Mouse (Mus musculus): ENCODE data around the gene Tk1. TPM values are rescaled to one million over a fixed set of nuclear protein-coding genes. Genes with fewer than 3 reads are reported as not detected.
"Not testable (repeated sequence)": the region's sequence is repeated elsewhere in the genome, so short reads cannot be mapped to it uniquely, and the experiment has no call there.

Gene Tk1
- polyA plus RNA-seq, 1 experiment from 2014 or later = 108 TPM

- no peaks in the 10 kb centered on the region for H3K36me3 ChIP-seq (ENCODE audit: control insufficient read depth, insufficient read depth, low read length)
- DNase-seq (ENCODE audit: low spot score) = no peak
- 78% methylated on average over 2 of the region's 2 CpGs for WGBS
Measured at GRCm38 (mm10) chr11:117843434-117843833, 17.5 kb upstream of the Tk1 start.

GRCm38 (mm10) chr11:117840910-117841309, 15.0 kb upstream of the Tk1 start:
- Histone ChIP-seq H3K9ac (ENCODE audit: low read depth, low read length) (no peak overlapping the region), H3K9me3 (ENCODE audit: control insufficient read depth, low read length) (no peaks in the 10 kb centered on the region), H3K36me3 (ENCODE audit: control insufficient read depth, insufficient read depth, low read length) (no peaks in the 10 kb centered on the region), H3K4me3 (ENCODE audit: low read depth, low read length) (no peak overlapping the region), H3K27ac (replicated peaks; ENCODE audit: low read depth, low read length) (no peak overlapping the region), H3K4me2 (ENCODE audit: low read depth, low read length) (no peak overlapping the region), H3K4me1 (ENCODE audit: control insufficient read depth, insufficient read depth, low read length) (no peaks in the 10 kb centered on the region), H3K27me3 (replicated peaks; ENCODE audit: control insufficient read depth, insufficient read depth, low read length) (no peaks in the 10 kb centered on the region)
- 63% methylated on average over 1 of the region's 1 CpGs for WGBS
- DNase-seq (ENCODE audit: low spot score) (no peak), ATAC-seq (ENCODE audit: low read depth) (no peak)

More at GRCm38 (mm10) chr11:117843434-117843833, 17.5 kb upstream of the Tk1 start:
- Histone ChIP-seq H3K4me3 (ENCODE audit: low read depth, low read length) (no peak overlapping the region), H3K9me3 (ENCODE audit: control insufficient read depth, low read length) (no peaks in the 10 kb centered on the region), H3K4me2 (ENCODE audit: low read depth, low read length) (no peak overlapping the region), H3K27me3 (replicated peaks; ENCODE audit: control insufficient read depth, insufficient read depth, low read length) (no peaks in the 10 kb centered on the region), H3K27ac (replicated peaks; ENCODE audit: low read depth, low read length) (no peak overlapping the region), H3K9ac (ENCODE audit: low read depth, low read length) (no peak overlapping the region), H3K4me1 (ENCODE audit: control insufficient read depth, insufficient read depth, low read length) (peaks cover 8% of the 10 kb centered on the region)
- no peak for ATAC-seq (ENCODE audit: low read depth)

GRCm38 (mm10) chr11:117839021-117839420, 13.1 kb upstream of the Tk1 start:
- H3K9ac ChIP-seq (ENCODE audit: low read depth, low read length) = no peak overlapping the region

GRCm38 (mm10) chr11:117838572-117838971, 12.7 kb upstream of the Tk1 start:
- no peaks in the 10 kb centered on the region for H3K36me3 ChIP-seq (ENCODE audit: control insufficient read depth, insufficient read depth, low read length)
- WGBS = 33% methylated on average over 2 of the region's 2 CpGs
- H3K9me3 ChIP-seq (ENCODE audit: control insufficient read depth, low read length) = no peaks in the 10 kb centered on the region
- H3K9ac ChIP-seq (ENCODE audit: low read depth, low read length) = no peak overlapping the region
- no peaks in the 10 kb centered on the region for H3K27me3 ChIP-seq (replicated peaks; ENCODE audit: control insufficient read depth, insufficient read depth, low read length)
- peak; percentile 58; the same call in 1 of the 2 replicates for ATAC-seq (ENCODE audit: low read depth)
- peak; percentile 46 for DNase-seq (ENCODE audit: low spot score)
- H3K27ac ChIP-seq (replicated peaks; ENCODE audit: low read depth, low read length) = peak overlapping the region; percentile 13; the same call in 1 of the 2 replicates
- no peaks in the 10 kb centered on the region for H3K4me1 ChIP-seq (ENCODE audit: control insufficient read depth, insufficient read depth, low read length)
- H3K4me2 ChIP-seq (ENCODE audit: low read depth, low read length) = no peak overlapping the region
- H3K4me3 ChIP-seq (ENCODE audit: low read depth, low read length) = no peak overlapping the region

More at GRCm38 (mm10) chr11:117839021-117839420, 13.1 kb upstream of the Tk1 start:
- WGBS = 84% methylated on average over 1 of the region's 1 CpGs
- H3K4me2 ChIP-seq (ENCODE audit: low read depth, low read length) = no peak overlapping the region
- no peak overlapping the region for H3K4me3 ChIP-seq (ENCODE audit: low read depth, low read length)
- ATAC-seq (ENCODE audit: low read depth) = no peak
- H3K4me1 ChIP-seq (ENCODE audit: control insufficient read depth, insufficient read depth, low read length) = no peaks in the 10 kb centered on the region
- H3K27ac ChIP-seq (replicated peaks; ENCODE audit: low read depth, low read length) = 0 out of 2 replicates have a peak overlapping the region, but pooled peaks have one; percentile 13
- H3K36me3 ChIP-seq (ENCODE audit: control insufficient read depth, insufficient read depth, low read length) = no peaks in the 10 kb centered on the region
- no peaks in the 10 kb centered on the region for H3K9me3 ChIP-seq (ENCODE audit: control insufficient read depth, low read length)
- DNase-seq (ENCODE audit: low spot score) = no peak
- no peaks in the 10 kb centered on the region for H3K27me3 ChIP-seq (replicated peaks; ENCODE audit: control insufficient read depth, insufficient read depth, low read length)

GRCm38 (mm10) chr11:117836306-117836705, 10.4 kb upstream of the Tk1 start:
- Histone ChIP-seq H3K9ac (ENCODE audit: low read depth, low read length) (no peak overlapping the region), H3K36me3 (ENCODE audit: control insufficient read depth, insufficient read depth, low read length) (no peaks in the 10 kb centered on the region), H3K4me2 (ENCODE audit: low read depth, low read length) (peak overlapping the region; percentile 20; the same call in 1 of the 2 replicates), H3K27ac (replicated peaks; ENCODE audit: low read depth, low read length) (no peak overlapping the region), H3K4me3 (ENCODE audit: low read depth, low read length) (no peak overlapping the region), H3K27me3 (replicated peaks; ENCODE audit: control insufficient read depth, insufficient read depth, low read length) (no peaks in the 10 kb centered on the region), H3K4me1 (ENCODE audit: control insufficient read depth, insufficient read depth, low read length) (no peaks in the 10 kb centered on the region), H3K9me3 (ENCODE audit: control insufficient read depth, low read length) (no peaks in the 10 kb centered on the region)
- no peak for ATAC-seq (ENCODE audit: low read depth)
- WGBS = 33% methylated on average over 13 of the region's 13 CpGs
- DNase-seq (ENCODE audit: low spot score) = peak; percentile 68

- H3K36me3 ChIP-seq (ENCODE audit: control insufficient read depth, insufficient read depth, low read length) = no peaks in the 10 kb centered on the region
- no peak overlapping the region for H3K4me2 ChIP-seq (ENCODE audit: low read depth, low read length)
- DNase-seq (ENCODE audit: low spot score) (no peak), ATAC-seq (ENCODE audit: low read depth) (no peak)
- no peak overlapping the region for H3K27ac ChIP-seq (replicated peaks; ENCODE audit: low read depth, low read length)
- no peaks in the 10 kb centered on the region for H3K9me3 ChIP-seq (ENCODE audit: control insufficient read depth, low read length)
- no peak overlapping the region for H3K4me3 ChIP-seq (ENCODE audit: low read depth, low read length)
- H3K9ac ChIP-seq (ENCODE audit: low read depth, low read length) = no peak overlapping the region
- no peaks in the 10 kb centered on the region for H3K27me3 ChIP-seq (replicated peaks; ENCODE audit: control insufficient read depth, insufficient read depth, low read length)
- H3K4me1 ChIP-seq (ENCODE audit: control insufficient read depth, insufficient read depth, low read length) = no peaks in the 10 kb centered on the region
- 89% methylated on average over 8 of the region's 8 CpGs for WGBS
Measured at GRCm38 (mm10) chr11:117834086-117834485, 8.2 kb upstream of the Tk1 start.

- H3K36me3 ChIP-seq (ENCODE audit: control insufficient read depth, insufficient read depth, low read length); H3K4me2 ChIP-seq (ENCODE audit: low read depth, low read length); DNase-seq (ENCODE audit: low spot score); H3K27ac ChIP-seq (replicated peaks; ENCODE audit: low read depth, low read length); ATAC-seq (ENCODE audit: low read depth); H3K27me3 ChIP-seq (replicated peaks; ENCODE audit: control insufficient read depth, insufficient read depth, low read length); H3K9ac ChIP-seq (ENCODE audit: low read depth, low read length); H3K9me3 ChIP-seq (ENCODE audit: control insufficient read depth, low read length); H3K4me1 ChIP-seq (ENCODE audit: control insufficient read depth, insufficient read depth, low read length); H3K4me3 ChIP-seq (ENCODE audit: low read depth, low read length): not testable (repeated sequence)
- WGBS = 92% methylated on average over 4 of the region's 6 CpGs
Measured at GRCm38 (mm10) chr11:117833509-117833908, 7.6 kb upstream of the Tk1 start.

GRCm38 (mm10) chr11:117832086-117832969, 6.4 kb upstream of the Tk1 start:
- DNase-seq (ENCODE audit: low spot score) = peak; percentile 58
- Histone ChIP-seq H3K4me2 (ENCODE audit: low read depth, low read length) (peak overlapping the region; percentile 48), H3K4me1 (ENCODE audit: control insufficient read depth, insufficient read depth, low read length) (peaks cover 9% of the 10 kb centered on the region), H3K27me3 (replicated peaks; ENCODE audit: control insufficient read depth, insufficient read depth, low read length) (no peaks in the 10 kb centered on the region), H3K4me3 (ENCODE audit: low read depth, low read length) (peak overlapping the region; percentile 11; the same call in 1 of the 2 replicates), H3K27ac (replicated peaks; ENCODE audit: low read depth, low read length) (no peak overlapping the region), H3K9me3 (ENCODE audit: control insufficient read depth, low read length) (no peaks in the 10 kb centered on the region), H3K9ac (ENCODE audit: low read depth, low read length) (no peak overlapping the region), H3K36me3 (ENCODE audit: control insufficient read depth, insufficient read depth, low read length) (no peaks in the 10 kb centered on the region)
- peak; percentile 23; the same call in 1 of the 2 replicates for ATAC-seq (ENCODE audit: low read depth)
- WGBS = 22% methylated on average over 28 of the region's 28 CpGs
